Mouse (Mus musculus) ES-E14 (cell line): ENCODE measurements around the gene Kif2c. TPM values are rescaled to one million over a fixed set of nuclear protein-coding genes. Genes with fewer than 3 reads are reported as not detected.

ENCODE experiments used
- DNase-seq: peaks from one replicate; pipeline ENCODE4 v3.0.0-alpha.2; 2013; ENCODE audit warnings: low read depth, low spot score
- H3K27ac ChIP-seq: 2 replicates; pipeline ENCODE4 v1.5.1; 2012; ENCODE audit warnings: low read depth, mild to moderate bottlenecking, low read length, moderate library complexity, mixed read lengths; ENCODE audit not compliant: poor library complexity, insufficient read depth, severe bottlenecking
- H3K36me3 ChIP-seq: 2 replicates; pipeline ENCODE4 v1.6.1; 2012; ENCODE audit warnings: mild to moderate bottlenecking, low read length, moderate library complexity, mixed read lengths; ENCODE audit not compliant: control insufficient read depth, poor library complexity, insufficient read depth, severe bottlenecking
- H3K4me1 ChIP-seq, 2 experiments: fragments of 150-350 bp in 1 of 2; sonication (generic) in 1 of 2; 2 replicates each; pipeline ENCODE4 v1.6.1; 2012; ENCODE audit warnings: low read length in 2 of 2, mild to moderate bottlenecking in 1 of 2, mixed read lengths in 1 of 2; ENCODE audit not compliant: control insufficient read depth in 2 of 2, insufficient read depth in 2 of 2, poor library complexity in 1 of 2
- H3K4me3 ChIP-seq, 2 experiments: fragments of 150-350 bp in 1 of 2; sonication (generic) in 1 of 2; 2 replicates each; pipeline ENCODE4 v1.5.1; 2012; ENCODE audit warnings: low read length in 2 of 2, low read depth in 1 of 2, mild to moderate bottlenecking in 1 of 2, mixed read lengths in 1 of 2; ENCODE audit not compliant: insufficient read depth in 1 of 2, poor library complexity in 1 of 2, severe bottlenecking in 1 of 2
- H3K9ac ChIP-seq: 2 replicates; pipeline ENCODE4 v1.6.1; 2012; ENCODE audit warnings: low read depth, mild to moderate bottlenecking, low read length, mixed read lengths; ENCODE audit not compliant: poor library complexity, insufficient read depth, severe bottlenecking
- H3K9me3 ChIP-seq: fragments of 150-350 bp; sonication (generic); 2 replicates; pipeline ENCODE4 v1.6.1; 2012; ENCODE audit warnings: low read depth, mild to moderate bottlenecking, low read length; ENCODE audit not compliant: control insufficient read depth, insufficient read depth
- CHD2 ChIP-seq: IDR thresholded peaks from 2 replicates; pipeline ENCODE4 v1.6.1; 2014; ENCODE audit warnings: mild to moderate bottlenecking, low read depth, low read length, inconsistent platforms
- HCFC1 ChIP-seq: IDR thresholded peaks from 2 replicates; pipeline ENCODE4 v1.6.1; 2012; ENCODE audit warnings: low read length, inconsistent platforms, borderline replicate concordance; ENCODE audit not compliant: insufficient read depth
- MAFK ChIP-seq: IDR thresholded peaks from 2 replicates; pipeline ENCODE4 v1.6.1; 2014; ENCODE audit warnings: mild to moderate bottlenecking, low read depth, low read length, inconsistent platforms; ENCODE audit not compliant: insufficient read depth
- ZC3H11A ChIP-seq: IDR thresholded peaks from 2 replicates; pipeline ENCODE4 v1.6.1; 2012; ENCODE audit warnings: low read depth, mild to moderate bottlenecking, inconsistent platforms, low read length, borderline replicate concordance
- ZNF384 ChIP-seq: IDR thresholded peaks from 2 replicates; pipeline ENCODE4 v1.6.1; 2012; ENCODE audit warnings: low read depth, low read length, inconsistent platforms
- in situ Hi-C, 2 experiments: fragments of 600-800 bp; cut with MboI; formaldehyde crosslinking; loops; one replicate each; pipeline ENCODE4 v1.15.1; 2025; ENCODE audit warnings: low sequenced_read_pairs in 2 of 2, inconsistent platforms in 1 of 2; ENCODE audit not compliant: unreplicated experiment in 2 of 2
- total RNA-seq: library from RNA; depleted of rRNA; stranded (reverse); fragments of 300-350 nt; gene quantifications from 2 replicates; pipeline ENCODE4 v1.2.3, GENCODE M21; 2012

Kif2c gene
- total RNA-seq, 1 experiment, result 73.1 TPM

GRCm38 (mm10) chr4:117119636-117120035, 62.8 kb downstream of the Kif2c start:
- DNase-seq, result no peak
- peaks cover 12% of the 10 kb centered on the region for H3K36me3 ChIP-seq
- H3K4me1 ChIP-seq, result peaks cover 0 to 20% of the 10 kb centered on the region in 2 experiments; a peak in 2 of 4 replicates
- in situ Hi-C loops, result no loop called here
- peak overlapping the region; percentile 84 for H3K9ac ChIP-seq
- H3K9me3 ChIP-seq, result no peaks in the 10 kb centered on the region
- TF ChIP-seq ZC3H11A (no peak), HCFC1 (no peak), CHD2 (no peak), MAFK (no peak), ZNF384 (no peak)
- peak overlapping the region; percentile 68 to 83 for H3K4me3 ChIP-seq
- H3K27ac ChIP-seq, result peak overlapping the region; percentile 75; the same call in 1 of the 2 replicates

DNA sequence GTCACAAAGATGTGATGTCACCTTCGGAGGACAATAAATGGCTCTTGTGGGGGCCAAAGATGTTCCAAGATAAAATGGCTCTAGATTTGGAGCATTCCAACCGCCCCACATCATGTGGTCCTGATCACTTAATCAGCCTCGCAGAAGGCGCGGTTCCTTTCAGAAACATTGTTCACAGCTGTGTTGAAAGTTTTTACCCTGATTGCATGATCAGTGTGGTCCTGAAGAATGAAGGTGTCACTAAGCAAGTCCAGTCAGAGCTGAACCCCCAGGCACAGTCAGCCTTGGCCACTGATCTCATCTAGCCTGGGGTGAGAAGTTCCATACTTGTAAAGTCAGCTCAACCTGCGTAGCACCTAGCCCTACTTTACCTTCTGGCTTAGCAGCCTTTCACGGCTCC, 64.5 kb downstream of the Kif2c start:
- Histone ChIP-seq H3K9ac (no peak overlapping the region), H3K27ac (no peak overlapping the region), H3K36me3 (peaks cover 22% of the 10 kb centered on the region), H3K9me3 (no peaks in the 10 kb centered on the region), H3K4me1 (peaks cover 0 to 10% of the 10 kb centered on the region in 2 experiments; a peak in 2 of 4 replicates), H3K4me3 (no peak overlapping the region)
- no peak for DNase-seq
- in situ Hi-C loops, result no loop called here
- TF ChIP-seq ZNF384, result no peak
- TF ChIP-seq HCFC1, result no peak
- no peak for TF ChIP-seq CHD2
- TF ChIP-seq MAFK, result no peak
- no peak for TF ChIP-seq ZC3H11A

- Histone ChIP-seq H3K9ac (no peak overlapping the region), H3K9me3 (no peaks in the 10 kb centered on the region), H3K36me3 (peaks cover 36% of the 10 kb centered on the region), H3K4me3 (no peak overlapping the region), H3K4me1 (peaks cover 0 to 3% of the 10 kb centered on the region in 2 experiments; a peak in 1 of 4 replicates), H3K27ac (no peak overlapping the region)
- no peak for TF ChIP-seq HCFC1
- no peak for TF ChIP-seq ZNF384
- no peak for TF ChIP-seq ZC3H11A
- TF ChIP-seq CHD2, result no peak
- TF ChIP-seq MAFK, result no peak
- no peak for DNase-seq
- in situ Hi-C loops, result no loop called here
Observed at GRCm38 (mm10) chr4:117115592-117115991, 66.8 kb downstream of the Kif2c start.

- H3K36me3 ChIP-seq, result peaks cover 52% of the 10 kb centered on the region
- in situ Hi-C loops, result no loop called here
- H3K27ac ChIP-seq, result no peak overlapping the region
- no peak overlapping the region for H3K4me3 ChIP-seq
- TF ChIP-seq ZC3H11A, result no peak
- no peak for TF ChIP-seq ZNF384
- TF ChIP-seq HCFC1, result no peak
- TF ChIP-seq MAFK, result no peak
- H3K9ac ChIP-seq, result no peak overlapping the region
- H3K9me3 ChIP-seq, result no peaks in the 10 kb centered on the region
- H3K4me1 ChIP-seq, result peaks cover 0 to 18% of the 10 kb centered on the region in 2 experiments; a peak in 1 of 4 replicates
- DNase-seq, result no peak
Observed at GRCm38 (mm10) chr4:117113237-117113636, 69.2 kb downstream of the Kif2c start.

DNA sequence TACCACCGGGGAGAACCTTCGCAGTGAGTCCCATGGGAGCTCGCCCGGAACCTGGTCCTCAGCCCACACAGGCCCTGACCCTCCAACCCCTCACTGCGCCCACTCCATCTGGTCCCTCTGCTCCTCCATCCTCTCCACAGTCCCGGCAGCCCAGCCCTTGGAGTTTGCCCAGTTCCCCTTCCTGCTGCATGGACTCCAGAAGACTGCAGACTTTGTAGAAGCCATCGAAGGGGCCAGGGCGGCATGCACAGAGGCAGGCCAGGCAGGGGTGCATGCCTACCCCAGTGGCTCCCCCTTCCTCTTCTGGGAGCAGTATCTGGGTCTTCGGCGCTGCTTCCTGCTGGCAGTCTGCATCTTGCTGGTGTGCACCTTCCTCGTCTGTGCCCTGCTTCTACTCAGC, 71.5 kb downstream of the Kif2c start:
- in situ Hi-C loops, result no loop called here
- Histone ChIP-seq H3K27ac (no peak overlapping the region), H3K9ac (no peak overlapping the region), H3K4me3 (no peak overlapping the region), H3K9me3 (no peaks in the 10 kb centered on the region), H3K4me1 (peaks cover 0 to 25% of the 10 kb centered on the region in 2 experiments; a peak in 1 of 4 replicates), H3K36me3 (peaks cover 53% of the 10 kb centered on the region)
- DNase-seq, result no peak
- TF ChIP-seq MAFK, result no peak
- TF ChIP-seq CHD2, result no peak
- TF ChIP-seq HCFC1, result no peak
- TF ChIP-seq ZNF384, result no peak
- TF ChIP-seq ZC3H11A, result no peak
